Mouse (Mus musculus): ENCODE results near the gene Gxylt2. TPM values are rescaled to one million over a fixed set of nuclear protein-coding genes. Genes with fewer than 3 reads are reported as not detected.

Gene Gxylt2
- polyA plus RNA-seq, 1 experiment: 0.43 TPM

- Histone ChIP-seq H3K27me3 (ENCODE audit: control insufficient read depth, insufficient read depth, low read length) (no peaks in the 10 kb centered on the region), H3K4me3 (ENCODE audit: low read depth, low read length) (no peak overlapping the region), H3K4me1 (ENCODE audit: control insufficient read depth, insufficient read depth, insufficient read length, low read length) (no peaks in the 10 kb centered on the region; the same call in none of the 2 replicates), H3K36me3 (ENCODE audit: control insufficient read depth, insufficient read depth, low read length) (no peaks in the 10 kb centered on the region), H3K27ac (ENCODE audit: insufficient read depth, low read depth, low read length) (no peak overlapping the region)
- TF ChIP-seq POLR2A (IDR thresholded peaks at IDR 0.05; ENCODE audit: low read depth, low read length) (no peak), CTCF (IDR thresholded peaks at IDR 0.05; ENCODE audit: extremely low read depth, insufficient read length, insufficient replicate concordance, low read depth, low read length) (no peak)
- WGBS: 21% methylated on average over 6 of the region's 6 CpGs
These were observed 91.3 kb downstream of the Gxylt2 start for GRCm38 (mm10) chr6:100795797-100796196.

DNA sequence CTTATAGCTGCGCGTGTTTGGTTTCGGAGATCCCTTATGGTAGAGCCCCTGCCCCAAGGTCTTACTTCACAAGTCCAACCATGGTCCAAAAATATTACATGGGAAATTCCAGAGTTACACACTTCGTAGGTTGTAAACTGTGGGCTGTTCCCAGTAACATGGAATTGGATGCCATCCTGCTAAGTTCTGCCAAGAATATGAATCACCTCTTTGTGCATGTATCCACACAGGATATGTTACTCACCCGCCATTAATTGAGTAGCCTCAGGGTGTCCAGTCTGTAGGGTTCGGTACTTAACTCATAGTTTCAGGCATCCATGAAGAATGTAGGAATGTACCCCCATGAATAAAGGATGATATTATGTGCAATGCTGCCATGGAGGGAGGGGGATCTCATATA, 94.8 kb downstream of the Gxylt2 start:
- no peaks in the 10 kb centered on the region; the same call in none of the 2 replicates for H3K4me1 ChIP-seq (ENCODE audit: control insufficient read depth, insufficient read depth, insufficient read length, low read length)
- no peaks in the 10 kb centered on the region for H3K36me3 ChIP-seq (ENCODE audit: control insufficient read depth, insufficient read depth, low read length)
- H3K4me3 ChIP-seq (ENCODE audit: low read depth, low read length): no peak overlapping the region
- WGBS: 76% methylated on average over 6 of the region's 6 CpGs
- H3K27ac ChIP-seq (ENCODE audit: insufficient read depth, low read depth, low read length): no peak overlapping the region
- TF ChIP-seq POLR2A (IDR thresholded peaks at IDR 0.05; ENCODE audit: low read depth, low read length) (no peak), CTCF (IDR thresholded peaks at IDR 0.05; ENCODE audit: extremely low read depth, insufficient read length, insufficient replicate concordance, low read depth, low read length) (no peak)
- no peaks in the 10 kb centered on the region for H3K27me3 ChIP-seq (ENCODE audit: control insufficient read depth, insufficient read depth, low read length)

DNA sequence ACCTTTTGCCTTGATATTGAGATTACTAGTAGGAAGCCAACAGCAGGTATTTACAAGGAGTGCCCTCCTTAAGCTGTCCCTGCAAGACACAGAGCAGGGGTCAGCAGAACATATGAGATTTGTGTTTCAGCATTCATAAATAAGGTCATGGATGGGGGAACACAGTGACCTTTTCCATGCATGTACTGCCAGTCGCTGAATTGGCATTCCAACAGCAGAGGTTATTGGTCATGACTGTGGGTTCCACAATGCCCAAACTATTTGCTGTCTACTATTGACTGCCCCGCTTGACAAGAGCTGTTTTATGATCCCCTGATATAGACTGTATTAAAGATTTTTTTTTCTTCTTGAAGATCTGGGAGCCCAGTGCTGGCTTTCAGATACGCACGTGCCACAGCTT, 95.2 kb downstream of the Gxylt2 start:
- H3K27me3 ChIP-seq (ENCODE audit: control insufficient read depth, insufficient read depth, low read length): no peaks in the 10 kb centered on the region
- H3K4me3 ChIP-seq (ENCODE audit: low read depth, low read length): no peak overlapping the region
- no peaks in the 10 kb centered on the region for H3K36me3 ChIP-seq (ENCODE audit: control insufficient read depth, insufficient read depth, low read length)
- WGBS: 95% methylated on average over 4 of the region's 4 CpGs
- no peak for TF ChIP-seq CTCF (IDR thresholded peaks at IDR 0.05; ENCODE audit: extremely low read depth, insufficient read length, insufficient replicate concordance, low read depth, low read length)
- no peak for TF ChIP-seq POLR2A (IDR thresholded peaks at IDR 0.05; ENCODE audit: low read depth, low read length)
- no peaks in the 10 kb centered on the region; the same call in none of the 2 replicates for H3K4me1 ChIP-seq (ENCODE audit: control insufficient read depth, insufficient read depth, insufficient read length, low read length)
- H3K27ac ChIP-seq (ENCODE audit: insufficient read depth, low read depth, low read length): no peak overlapping the region

- no peak overlapping the region for H3K27ac ChIP-seq (ENCODE audit: insufficient read depth, low read depth, low read length)
- H3K4me1 ChIP-seq (ENCODE audit: control insufficient read depth, insufficient read depth, insufficient read length, low read length): no peaks in the 10 kb centered on the region; the same call in none of the 2 replicates
- no peak for TF ChIP-seq POLR2A (IDR thresholded peaks at IDR 0.05; ENCODE audit: low read depth, low read length)
- TF ChIP-seq CTCF (IDR thresholded peaks at IDR 0.05; ENCODE audit: extremely low read depth, insufficient read length, insufficient replicate concordance, low read depth, low read length): no peak
- WGBS: 12% methylated on average over 10 of the region's 10 CpGs
- H3K4me3 ChIP-seq (ENCODE audit: low read depth, low read length): no peak overlapping the region
- H3K36me3 ChIP-seq (ENCODE audit: control insufficient read depth, insufficient read depth, low read length): no peaks in the 10 kb centered on the region
- no peaks in the 10 kb centered on the region for H3K27me3 ChIP-seq (ENCODE audit: control insufficient read depth, insufficient read depth, low read length)
These were observed 96.0 kb downstream of the Gxylt2 start for GRCm38 (mm10) chr6:100800497-100800955.

GRCm38 (mm10) chr6:100802381-100803083, 98.0 kb downstream of the Gxylt2 start:
- WGBS: 17% methylated on average over 13 of the region's 13 CpGs
- H3K27ac ChIP-seq (ENCODE audit: insufficient read depth, low read depth, low read length): no peak overlapping the region
- H3K4me3 ChIP-seq (ENCODE audit: low read depth, low read length): peak overlapping the region; percentile 35
- H3K36me3 ChIP-seq (ENCODE audit: control insufficient read depth, insufficient read depth, low read length): no peaks in the 10 kb centered on the region
- no peaks in the 10 kb centered on the region for H3K27me3 ChIP-seq (ENCODE audit: control insufficient read depth, insufficient read depth, low read length)
- H3K4me1 ChIP-seq (ENCODE audit: control insufficient read depth, insufficient read depth, insufficient read length, low read length): no peaks in the 10 kb centered on the region; the same call in none of the 2 replicates
- TF ChIP-seq CTCF (IDR thresholded peaks at IDR 0.05; ENCODE audit: extremely low read depth, insufficient read length, insufficient replicate concordance, low read depth, low read length): no peak
- no peak for TF ChIP-seq POLR2A (IDR thresholded peaks at IDR 0.05; ENCODE audit: low read depth, low read length)

- Histone ChIP-seq H3K27ac (ENCODE audit: insufficient read depth, low read depth, low read length) (no peak overlapping the region), H3K4me3 (ENCODE audit: low read depth, low read length) (no peak overlapping the region), H3K36me3 (ENCODE audit: control insufficient read depth, insufficient read depth, low read length) (no peaks in the 10 kb centered on the region), H3K4me1 (ENCODE audit: control insufficient read depth, insufficient read depth, insufficient read length, low read length) (no peaks in the 10 kb centered on the region; the same call in none of the 2 replicates), H3K27me3 (ENCODE audit: control insufficient read depth, insufficient read depth, low read length) (no peaks in the 10 kb centered on the region)
- TF ChIP-seq CTCF (IDR thresholded peaks at IDR 0.05; ENCODE audit: extremely low read depth, insufficient read length, insufficient replicate concordance, low read depth, low read length) (no peak), POLR2A (IDR thresholded peaks at IDR 0.05; ENCODE audit: low read depth, low read length) (no peak)
- WGBS: 45% methylated on average over 3 of the region's 3 CpGs
These were observed 98.7 kb downstream of the Gxylt2 start for GRCm38 (mm10) chr6:100803250-100803649.

- H3K27me3 ChIP-seq (ENCODE audit: control insufficient read depth, insufficient read depth, low read length): no peaks in the 10 kb centered on the region
- WGBS: 91% methylated on average over 9 of the region's 9 CpGs
- TF ChIP-seq CTCF (IDR thresholded peaks at IDR 0.05; ENCODE audit: extremely low read depth, insufficient read length, insufficient replicate concordance, low read depth, low read length): no peak
- no peak for TF ChIP-seq POLR2A (IDR thresholded peaks at IDR 0.05; ENCODE audit: low read depth, low read length)
- no peaks in the 10 kb centered on the region; the same call in 1 of the 2 replicates for H3K4me1 ChIP-seq (ENCODE audit: control insufficient read depth, insufficient read depth, insufficient read length, low read length)
- no peak overlapping the region for H3K27ac ChIP-seq (ENCODE audit: insufficient read depth, low read depth, low read length)
- no peaks in the 10 kb centered on the region for H3K36me3 ChIP-seq (ENCODE audit: control insufficient read depth, insufficient read depth, low read length)
- H3K4me3 ChIP-seq (ENCODE audit: low read depth, low read length): no peak overlapping the region
These were observed 102.7 kb downstream of the Gxylt2 start for GRCm38 (mm10) chr6:100807187-100807586.
